Mouse (Mus musculus) stomach, embryonic 14.5 days (tissue): ENCODE measurements around the gene Edn3. TPM values are rescaled to one million over a fixed set of nuclear protein-coding genes. Genes with fewer than 3 reads are reported as not detected.

ENCODE experiments used
- polyA plus RNA-seq: library from polyadenylated mRNA; unstranded; fragments of >200 nt; fragmentation: Nextera tagmentation; extraction: Ambion mirVana; gene quantifications from 2 replicates; pipeline ENCODE4 v1.2.1, GENCODE M21; 2014

The Edn3 gene
- polyA plus RNA-seq, 1 experiment from 2014 or later: 21.9 TPM

Other genes starting within 250 kb of the Edn3 start
- 0.03 and 0.04 TPM in 2 replicates for gene Zfp831, start 117.1 kb upstream of the Edn3 start, polyA plus RNA-seq
- gene Gm14444, start 249.6 kb downstream of the Edn3 start, polyA plus RNA-seq: not detected in 2 replicates